Mouse (Mus musculus) gastrocnemius, adult 2 months (tissue): ENCODE results near the gene Thsd4. TPM values are rescaled to one million over a fixed set of nuclear protein-coding genes. Genes with fewer than 3 reads are reported as not detected.
"Not testable (repeated sequence)": the region's sequence is repeated elsewhere in the genome, so short reads cannot be mapped to it uniquely, and the experiment has no call there.

Source experiments
- DNase-seq: peaks from one replicate; pipeline ENCODE4 v3.0.0; 2022
- H3K27ac ChIP-seq: fragments of 200-600 bp; 2 replicates; pipeline ENCODE4 v1.8.1; 2022; ENCODE audit warnings: mild to moderate bottlenecking
- H3K4me3 ChIP-seq: fragments of 200-600 bp; 2 replicates; pipeline ENCODE4 v1.8.1; 2022; ENCODE audit warnings: mild to moderate bottlenecking, moderate library complexity
- CTCF ChIP-seq: fragments of 200-600 bp; IDR thresholded peaks from 2 replicates; pipeline ENCODE4 v1.8.1; 2022; ENCODE audit warnings: antibody characterized with exemption, mild to moderate bottlenecking, moderate library complexity
- intact Hi-C: fragments of 180-260 bp; cut with DNase I; formaldehyde crosslinking; loops from one replicate; pipeline ENCODE4 v1.15.1; 2025
- total RNA-seq, 2 experiments: library from RNA; stranded (reverse); gene quantifications; 2 replicates each; pipeline ENCODE4 v1.2.3; 2021

The Thsd4 gene
- total RNA-seq, 2 experiments from 2014 or later, result 0.48 to 1.2 TPM

GRCm38 (mm10) chr9:59991407-59991806 lies 530.4 kb downstream of the Thsd4 start:
- intact Hi-C loops, result no loop called here
- DNase-seq, result peak; percentile 27
- H3K4me3 ChIP-seq, result no peak overlapping the region
- H3K27ac ChIP-seq, result no peak overlapping the region
- TF ChIP-seq CTCF, result no peak

GRCm38 (mm10) chr9:59989864-59990263 lies 532.0 kb downstream of the Thsd4 start:
- Histone ChIP-seq H3K27ac (no peak overlapping the region), H3K4me3 (no peak overlapping the region)
- DNase-seq, result peak; percentile 48
- TF ChIP-seq CTCF, result peak; percentile 88
- intact Hi-C loops, result no loop called here

GRCm38 (mm10) chr9:59985900-59986572 lies 535.8 kb downstream of the Thsd4 start:
- no peak overlapping the region for H3K27ac ChIP-seq
- intact Hi-C loops, result no loop called here
- no peak for DNase-seq
- H3K4me3 ChIP-seq, result no peak overlapping the region
- TF ChIP-seq CTCF, result no peak

- no peak for TF ChIP-seq CTCF
- intact Hi-C loops, result no loop called here
- no peak overlapping the region for H3K4me3 ChIP-seq
- no peak overlapping the region for H3K27ac ChIP-seq
- DNase-seq, result no peak
These were observed 540.7 kb downstream of the Thsd4 start for GRCm38 (mm10) chr9:59981116-59981515.

- intact Hi-C loops, result loop anchor here (2.0 kb wide), 1 partner anchor 248 kb away; no protein-coding TSS in a partner anchor
- Histone ChIP-seq H3K27ac (no peak overlapping the region), H3K4me3 (no peak overlapping the region)
- no peak for TF ChIP-seq CTCF
- no peak for DNase-seq
These were observed 550.6 kb downstream of the Thsd4 start for GRCm38 (mm10) chr9:59971263-59971662.

- H3K27ac ChIP-seq, result no peak overlapping the region
- intact Hi-C loops, result loop anchor here (10.0 kb wide), 1 partner anchor 265 kb away; no protein-coding TSS in a partner anchor
These were observed 552.5 kb downstream of the Thsd4 start for GRCm38 (mm10) chr9:59969383-59969782.

GRCm38 (mm10) chr9:59965046-59965445 lies 556.8 kb downstream of the Thsd4 start:
- TF ChIP-seq CTCF, result no peak
- no peak for DNase-seq
- Histone ChIP-seq H3K4me3 (no peak overlapping the region), H3K27ac (no peak overlapping the region)
- intact Hi-C loops, result loop anchor here (10.0 kb wide), 1 partner anchor 270 kb away; no protein-coding TSS in a partner anchor

More at GRCm38 (mm10) chr9:59969383-59969782, 552.5 kb downstream of the Thsd4 start:
- no peak overlapping the region for H3K4me3 ChIP-seq
- peak; percentile 73 for DNase-seq
- TF ChIP-seq CTCF, result peak; percentile 89

GRCm38 (mm10) chr9:59964367-59964766 lies 557.5 kb downstream of the Thsd4 start:
- intact Hi-C loops, result loop anchor here (10.0 kb wide), 1 partner anchor 270 kb away; no protein-coding TSS in a partner anchor
- no peak for DNase-seq
- TF ChIP-seq CTCF, result no peak
- Histone ChIP-seq H3K4me3 (no peak overlapping the region), H3K27ac (no peak overlapping the region)

- Histone ChIP-seq H3K4me3 (no peak overlapping the region), H3K27ac (no peak overlapping the region)
- intact Hi-C loops, result loop anchor here (10.0 kb wide), 1 partner anchor 273 kb away; no protein-coding TSS in a partner anchor
- no peak for DNase-seq
- TF ChIP-seq CTCF, result no peak
These were observed 560.5 kb downstream of the Thsd4 start for GRCm38 (mm10) chr9:59961201-59961955.

GRCm38 (mm10) chr9:59960559-59960958 lies 561.3 kb downstream of the Thsd4 start, which contains the start of gene Nr2e3:
TSS of gene Nr2e3 (minus strand) at chr9:59960659.
- no peak for DNase-seq
- Histone ChIP-seq H3K27ac (no peak within 1 kb of the TSS), H3K4me3 (no peak within 1 kb of the TSS)
- intact Hi-C loops, result loop anchor here (10.0 kb wide), 1 partner anchor 274 kb away; no protein-coding TSS in a partner anchor
- TF ChIP-seq CTCF, result no peak

GRCm38 (mm10) chr9:59959276-59959675 lies 562.6 kb downstream of the Thsd4 start:
- peak; percentile 94 for TF ChIP-seq CTCF
- no peak overlapping the region for H3K4me3 ChIP-seq
- DNase-seq, result peak; percentile 82
- intact Hi-C loops, result loop anchor here (5.0 kb wide), 1 partner anchor 237 kb away; no protein-coding TSS in a partner anchor
- no peak overlapping the region for H3K27ac ChIP-seq

- not testable (repeated sequence) for H3K27ac ChIP-seq, DNase-seq, H3K4me3 ChIP-seq
- intact Hi-C loops, result loop anchor here (5.0 kb wide), 1 partner anchor 236 kb away; no protein-coding TSS in a partner anchor
These were observed 563.7 kb downstream of the Thsd4 start for GRCm38 (mm10) chr9:59958115-59958514.

- no peak for TF ChIP-seq CTCF
- Histone ChIP-seq H3K4me3 (no peak overlapping the region), H3K27ac (no peak overlapping the region)
- intact Hi-C loops, result loop anchor here (5.0 kb wide), 1 partner anchor 234 kb away; no protein-coding TSS in a partner anchor
- no peak for DNase-seq
These were observed 565.4 kb downstream of the Thsd4 start for GRCm38 (mm10) chr9:59956496-59956895.
